Mouse (Mus musculus) splenic B cell, adult 2 months (primary cell): Measurements from ENCODE around the gene Lpar3.

ENCODE experiments used
- DNase-seq: peaks from one replicate; pipeline ENCODE4 v3.0.0-alpha.2; 2011; ENCODE audit warnings: low read depth, low spot score
- H3K27me3 ChIP-seq: 2 replicates; pipeline ENCODE4 v1.6.1; 2012; ENCODE audit warnings: mild to moderate bottlenecking, low read length, moderate library complexity, mixed read lengths; ENCODE audit not compliant: control insufficient read depth, poor library complexity, insufficient read depth, severe bottlenecking
- H3K36me3 ChIP-seq: 2 replicates; pipeline ENCODE4 v1.6.1; 2012; ENCODE audit warnings: mild to moderate bottlenecking, low read length, moderate library complexity, mixed read lengths; ENCODE audit not compliant: control insufficient read depth, poor library complexity, insufficient read depth, severe bottlenecking

The Lpar3 gene

DNA sequence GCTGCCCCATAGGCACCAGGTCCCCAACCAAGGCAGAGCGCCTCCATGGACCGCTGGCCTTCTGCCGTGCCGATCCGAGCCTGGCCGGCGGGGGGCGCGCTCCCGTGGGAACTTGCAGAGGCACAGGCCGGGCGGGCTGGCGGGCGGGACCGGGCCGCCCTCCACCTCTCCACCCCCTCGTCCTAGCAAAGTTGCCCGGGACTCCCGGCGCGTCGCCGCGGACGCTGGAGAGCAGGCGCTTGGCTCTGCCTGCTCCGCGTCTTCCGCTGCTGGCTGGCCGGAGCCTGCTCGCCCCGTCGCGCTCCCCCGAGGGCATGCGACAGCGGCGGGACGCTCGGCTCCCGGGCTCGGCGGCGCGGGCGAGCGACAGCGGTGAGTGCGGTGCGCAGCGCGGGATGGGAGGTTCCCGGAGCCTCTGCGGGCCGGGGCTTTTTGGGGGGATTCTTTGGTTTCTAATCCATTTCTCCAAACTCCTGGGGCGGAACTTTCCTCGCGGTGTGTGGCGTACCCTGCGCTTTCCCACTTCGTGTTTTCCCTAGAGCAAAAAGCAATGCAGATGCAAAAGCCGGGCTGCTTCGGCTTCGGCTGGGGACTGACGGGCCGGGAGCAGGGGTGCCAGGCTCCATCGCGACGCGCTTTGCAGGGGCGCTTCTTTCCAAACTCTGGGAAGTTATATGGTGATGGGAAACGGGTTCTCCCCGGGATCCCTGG lies at the start of gene Lpar3:
Gene Lpar3, plus strand, starts transcription at position 188 of the 711 bp plus-strand sequence.
- no peaks in the 10 kb centered on the region for H3K36me3 ChIP-seq
- no peaks in the 10 kb centered on the region; the same call in 1 of the 2 replicates for H3K27me3 ChIP-seq
- DNase-seq, result peak; percentile 57

DNA sequence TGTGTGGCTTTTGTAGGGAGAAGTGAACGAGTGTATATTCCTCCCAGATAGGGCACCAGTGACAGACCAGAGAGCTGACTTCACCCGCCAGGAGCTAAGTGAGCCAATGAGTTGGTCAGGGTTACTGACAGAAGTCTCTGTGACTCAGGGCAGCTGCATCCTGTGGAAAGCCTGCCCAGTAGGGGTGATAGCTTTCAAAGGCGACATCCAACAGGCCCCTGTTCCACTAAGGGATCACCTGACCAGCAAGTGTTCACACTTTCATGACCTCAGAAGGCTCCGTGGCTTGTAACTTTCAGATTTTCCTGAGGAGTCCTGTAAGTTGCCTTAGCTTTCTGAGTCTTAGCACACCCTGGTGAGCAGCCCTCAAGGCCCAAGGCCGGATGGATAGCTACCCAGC lies 47.7 kb upstream of the Lpar3 start:
- Histone ChIP-seq H3K36me3 (peaks cover 4% of the 10 kb centered on the region), H3K27me3 (no peaks in the 10 kb centered on the region)
- no peak for DNase-seq

DNA sequence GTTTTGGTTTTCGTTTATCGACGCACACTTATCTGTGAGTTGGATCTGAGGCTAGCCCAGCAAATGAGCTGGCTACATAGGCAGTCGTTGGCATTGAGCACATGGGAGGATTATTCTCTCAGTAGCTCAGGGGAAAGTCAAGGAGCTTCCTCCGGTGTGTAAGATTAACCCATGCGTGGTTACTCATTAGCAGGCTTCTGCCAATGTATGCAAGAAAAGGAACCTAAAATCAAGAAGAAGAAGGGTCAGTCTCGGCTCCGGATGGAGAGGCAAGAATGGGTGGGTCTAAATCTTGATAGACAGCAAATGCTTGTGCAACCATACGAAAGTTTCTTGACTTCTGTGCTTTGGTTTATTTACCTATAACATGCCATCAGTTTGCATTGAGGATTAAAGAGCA lies 46.5 kb upstream of the Lpar3 start:
- H3K36me3 ChIP-seq, result peaks cover 4% of the 10 kb centered on the region
- H3K27me3 ChIP-seq, result no peaks in the 10 kb centered on the region
- no peak for DNase-seq

DNA sequence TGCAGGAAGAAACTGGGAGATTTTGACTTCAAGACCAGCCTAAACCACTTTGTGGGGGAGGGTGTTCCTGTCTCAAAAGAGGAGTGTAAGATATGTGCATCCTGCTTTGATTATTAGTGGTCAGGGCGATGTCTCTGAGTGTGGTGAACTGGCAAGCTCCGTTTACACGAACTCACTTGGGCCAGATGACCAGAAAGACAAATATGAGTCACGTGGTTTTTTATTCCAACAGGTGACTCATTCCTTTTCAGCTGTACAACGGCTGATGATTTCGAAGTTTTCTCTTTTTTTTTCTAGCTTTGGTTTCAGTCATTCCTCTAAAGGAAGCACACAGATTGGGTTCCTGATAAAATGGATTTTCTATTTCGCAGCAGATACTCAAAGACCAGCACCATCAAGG lies 43.5 kb upstream of the Lpar3 start:
- Histone ChIP-seq H3K27me3 (no peaks in the 10 kb centered on the region), H3K36me3 (peaks cover 2% of the 10 kb centered on the region)

DNA sequence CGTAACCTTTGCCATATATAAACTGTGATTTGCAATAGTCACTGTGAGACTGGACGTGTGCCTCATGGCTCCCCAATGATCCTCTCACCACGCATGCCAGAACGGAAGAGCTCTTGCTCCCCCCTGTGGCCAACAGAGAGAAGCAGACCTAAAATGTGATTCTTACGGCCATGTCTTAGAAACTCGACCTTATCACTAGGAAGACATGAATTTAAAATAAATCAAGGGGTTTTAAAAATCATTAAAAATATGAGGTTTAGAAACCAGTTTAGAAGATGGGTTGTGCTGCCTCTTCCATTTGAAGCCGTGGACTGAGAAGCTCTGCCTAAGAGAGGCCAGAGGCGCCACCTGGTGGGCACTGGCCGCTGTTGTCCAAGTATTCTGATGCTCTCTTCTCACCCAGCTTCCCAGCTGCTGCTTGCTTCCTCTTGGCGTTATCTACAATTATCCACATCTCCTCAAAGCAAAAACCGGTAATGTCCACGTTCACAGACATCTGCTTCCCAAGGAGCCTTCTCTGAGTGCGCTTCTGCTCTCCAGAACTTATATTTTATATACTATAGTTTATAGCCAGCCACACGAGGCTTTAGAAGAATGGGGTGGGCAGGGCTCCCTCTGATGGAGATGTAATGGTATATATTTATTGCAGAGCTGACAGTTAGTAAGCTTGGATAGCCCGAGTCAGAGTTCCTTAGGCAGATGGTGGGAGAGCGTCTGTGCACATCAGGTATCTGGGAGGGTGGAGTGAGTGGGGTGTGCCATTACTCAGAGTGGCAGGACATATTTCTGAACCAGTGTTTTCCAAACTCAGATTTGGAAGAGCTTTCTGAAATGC lies 42.8 kb upstream of the Lpar3 start:
- no peaks in the 10 kb centered on the region for H3K27me3 ChIP-seq
- peak; percentile 87 for DNase-seq
- peaks cover 2% of the 10 kb centered on the region for H3K36me3 ChIP-seq

More for the DNA sequence above, 43.5 kb upstream of the Lpar3 start:
- DNase-seq, result no peak

DNA sequence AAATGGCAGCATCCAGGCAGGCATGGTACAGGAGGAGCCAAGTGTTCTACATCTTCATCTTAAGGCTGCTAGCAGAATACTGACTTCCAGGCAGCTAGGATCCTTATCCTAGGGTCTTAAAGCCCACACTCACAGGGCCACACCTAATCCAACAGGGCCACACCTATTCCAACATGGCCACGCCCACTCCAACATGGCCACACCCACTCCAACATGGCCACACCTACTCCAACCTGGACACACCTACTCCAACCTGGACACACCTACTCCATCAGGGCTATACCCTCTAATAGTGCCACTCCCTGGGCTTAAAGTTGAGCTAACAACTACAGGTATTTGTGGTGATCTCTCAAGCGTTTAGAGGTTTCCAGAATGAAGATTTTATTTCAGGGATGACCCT lies 40.4 kb upstream of the Lpar3 start:
- Histone ChIP-seq H3K27me3 (no peaks in the 10 kb centered on the region), H3K36me3 (peaks cover 2% of the 10 kb centered on the region)
- peak; percentile 32 for DNase-seq

DNA sequence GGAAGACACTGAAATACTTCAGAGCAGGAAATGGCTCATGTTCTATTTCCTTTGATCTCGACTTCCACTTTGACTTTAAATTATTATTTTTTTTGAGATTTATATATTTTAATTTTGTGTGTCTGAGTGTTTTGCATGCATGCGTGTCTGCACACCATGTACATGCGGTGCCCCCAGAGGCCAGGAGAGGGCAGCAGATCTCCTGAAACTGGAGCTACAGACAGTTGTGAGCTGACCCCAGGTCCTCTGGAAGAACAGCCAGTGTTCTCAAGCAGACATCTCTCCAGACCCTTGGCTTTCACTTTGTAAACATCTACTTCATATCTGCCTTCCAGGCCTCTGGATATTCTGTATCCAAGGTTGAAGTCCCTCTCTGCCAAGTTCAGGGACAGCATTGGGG lies 39.8 kb upstream of the Lpar3 start:
- peaks cover 2% of the 10 kb centered on the region for H3K36me3 ChIP-seq
- DNase-seq, result peak; percentile 76
- H3K27me3 ChIP-seq, result no peaks in the 10 kb centered on the region

DNA sequence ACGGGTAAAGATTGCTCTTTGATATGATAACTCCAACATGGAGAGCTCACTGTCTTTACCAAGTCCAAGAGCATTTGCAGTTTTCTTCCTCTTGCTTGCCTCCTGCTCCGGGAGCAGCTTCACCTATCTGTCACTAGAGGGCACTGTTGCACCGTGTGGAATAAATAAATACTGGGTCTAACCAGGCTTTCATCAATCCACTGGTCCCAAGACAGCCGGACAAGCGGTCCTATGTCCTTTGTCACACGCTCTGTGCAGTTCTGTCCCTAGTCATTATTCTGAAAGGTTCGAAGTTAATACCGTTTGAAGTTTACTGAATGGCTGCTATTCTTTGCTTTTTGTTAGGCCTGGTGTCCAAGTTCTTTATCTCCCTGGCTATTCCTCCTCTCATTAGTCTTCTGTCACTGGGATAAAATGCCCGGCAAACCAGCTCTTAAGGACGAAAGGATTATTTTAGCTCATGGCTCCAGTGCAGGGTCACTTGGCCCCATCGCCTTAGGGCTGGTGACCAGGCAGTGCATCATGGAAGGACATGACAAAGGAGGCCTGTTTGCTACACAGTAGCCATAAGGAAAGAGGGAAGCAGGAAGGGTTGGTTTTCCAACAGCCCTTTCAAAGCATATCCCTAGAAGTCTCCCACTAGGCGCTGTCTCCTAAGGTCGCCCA lies 35.6 kb upstream of the Lpar3 start:
- Histone ChIP-seq H3K36me3 (no peaks in the 10 kb centered on the region; the same call in 1 of the 2 replicates), H3K27me3 (no peaks in the 10 kb centered on the region)
- DNase-seq, result peak; percentile 80

DNA sequence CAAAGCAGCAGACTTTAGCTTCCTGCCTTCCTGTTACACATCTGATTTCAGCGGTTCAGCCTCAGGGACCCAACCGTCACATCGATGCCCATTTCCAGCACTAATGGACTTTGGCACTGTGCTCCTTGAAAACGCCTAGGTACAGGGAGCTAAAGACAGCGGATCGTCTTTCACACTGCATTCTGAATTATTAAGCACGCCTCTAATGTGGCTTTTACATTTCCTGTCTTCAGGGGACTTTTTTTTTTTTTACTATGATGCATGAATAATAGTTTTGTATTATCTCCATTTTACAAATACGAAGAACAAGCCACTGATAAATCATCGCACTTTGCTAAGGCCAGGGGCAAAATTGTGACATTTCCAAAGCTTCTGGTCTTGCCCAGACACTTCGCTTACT lies 34.7 kb upstream of the Lpar3 start:
- Histone ChIP-seq H3K27me3 (no peaks in the 10 kb centered on the region), H3K36me3 (no peaks in the 10 kb centered on the region; the same call in 1 of the 2 replicates)
- DNase-seq, result no peak

DNA sequence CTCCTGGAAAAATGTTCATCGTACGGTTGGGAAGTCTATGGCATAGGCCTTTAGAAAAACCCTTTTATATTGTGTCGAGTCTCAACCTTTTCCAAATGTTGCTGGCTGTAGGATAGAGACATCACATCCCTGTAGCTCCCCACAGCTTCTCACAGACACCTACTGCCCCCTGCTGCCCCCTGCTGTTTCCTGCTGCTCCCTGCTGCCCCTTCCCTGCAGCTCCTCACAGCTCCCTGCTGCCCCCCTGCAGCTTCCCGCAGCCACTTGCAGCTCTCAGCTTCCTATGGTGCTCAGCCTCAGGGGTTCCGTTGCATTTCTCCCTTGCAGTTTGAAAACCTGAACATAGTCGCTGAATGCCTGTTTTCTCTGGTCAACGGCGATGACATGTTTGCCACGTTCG lies 30.8 kb upstream of the Lpar3 start:
- Histone ChIP-seq H3K36me3 (no peaks in the 10 kb centered on the region; the same call in 1 of the 2 replicates), H3K27me3 (no peaks in the 10 kb centered on the region)
- peak; percentile 29 for DNase-seq

DNA sequence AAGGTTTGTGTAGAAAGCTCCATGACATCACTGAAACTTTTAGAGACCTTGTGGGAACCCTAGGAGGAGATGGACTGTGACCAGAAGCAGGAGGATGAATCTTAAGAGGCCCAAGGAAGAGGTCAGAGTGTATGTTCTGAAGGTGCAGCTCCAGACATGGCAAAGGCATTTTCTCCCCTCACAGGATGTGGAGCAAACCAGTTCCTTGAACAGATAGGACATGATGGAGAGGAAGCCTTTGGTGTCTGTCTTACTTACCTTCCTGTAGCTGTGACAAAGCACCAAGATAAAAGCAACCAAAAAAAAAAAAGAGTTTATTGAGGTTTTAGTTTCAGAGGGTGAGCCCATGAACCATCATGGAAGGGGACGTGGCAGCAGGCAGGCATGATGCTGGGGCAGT lies 28.3 kb upstream of the Lpar3 start:
- DNase-seq, result no peak
- H3K27me3 ChIP-seq, result no peaks in the 10 kb centered on the region
- no peaks in the 10 kb centered on the region for H3K36me3 ChIP-seq

DNA sequence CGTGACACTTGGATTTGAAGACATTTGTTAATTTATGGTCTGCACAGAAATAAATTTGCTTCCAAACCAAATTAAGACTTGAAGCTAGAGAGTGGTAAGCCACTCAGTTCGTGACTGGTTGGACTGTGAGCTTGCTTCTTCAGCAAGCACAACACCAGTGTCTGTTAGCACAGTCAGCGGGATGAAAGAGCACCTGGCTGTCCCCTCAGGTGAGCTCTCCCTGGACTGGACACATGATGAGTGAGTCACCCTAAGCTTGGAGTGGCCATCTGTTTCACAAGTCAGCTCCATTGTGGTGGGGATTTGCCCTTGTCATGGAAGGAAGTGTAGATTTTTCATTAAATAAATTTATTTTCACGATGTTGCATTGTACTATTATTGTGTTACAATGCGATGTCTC lies 25.6 kb upstream of the Lpar3 start:
- Histone ChIP-seq H3K36me3 (no peaks in the 10 kb centered on the region), H3K27me3 (no peaks in the 10 kb centered on the region)
- DNase-seq, result no peak

DNA sequence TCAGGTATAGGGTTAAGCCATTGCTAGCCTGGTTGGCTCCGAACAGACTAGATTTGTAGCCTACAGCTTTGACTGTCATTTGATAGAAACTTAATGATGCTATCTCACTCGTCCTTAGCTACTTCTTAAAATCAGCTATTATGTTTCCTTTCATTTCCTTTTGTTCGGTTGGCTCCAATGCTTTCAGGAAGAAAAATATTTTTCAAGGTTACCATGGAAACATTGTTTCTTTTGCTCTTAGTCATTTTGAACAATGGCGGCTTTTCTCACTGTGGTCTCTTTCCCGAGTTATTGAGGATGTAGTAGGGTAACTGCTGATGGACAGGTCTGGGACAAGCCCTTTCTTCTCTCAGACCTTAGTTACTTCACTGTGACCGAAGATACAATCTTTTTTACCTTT lies 24.5 kb upstream of the Lpar3 start:
- no peak for DNase-seq
- H3K36me3 ChIP-seq, result no peaks in the 10 kb centered on the region
- no peaks in the 10 kb centered on the region for H3K27me3 ChIP-seq

DNA sequence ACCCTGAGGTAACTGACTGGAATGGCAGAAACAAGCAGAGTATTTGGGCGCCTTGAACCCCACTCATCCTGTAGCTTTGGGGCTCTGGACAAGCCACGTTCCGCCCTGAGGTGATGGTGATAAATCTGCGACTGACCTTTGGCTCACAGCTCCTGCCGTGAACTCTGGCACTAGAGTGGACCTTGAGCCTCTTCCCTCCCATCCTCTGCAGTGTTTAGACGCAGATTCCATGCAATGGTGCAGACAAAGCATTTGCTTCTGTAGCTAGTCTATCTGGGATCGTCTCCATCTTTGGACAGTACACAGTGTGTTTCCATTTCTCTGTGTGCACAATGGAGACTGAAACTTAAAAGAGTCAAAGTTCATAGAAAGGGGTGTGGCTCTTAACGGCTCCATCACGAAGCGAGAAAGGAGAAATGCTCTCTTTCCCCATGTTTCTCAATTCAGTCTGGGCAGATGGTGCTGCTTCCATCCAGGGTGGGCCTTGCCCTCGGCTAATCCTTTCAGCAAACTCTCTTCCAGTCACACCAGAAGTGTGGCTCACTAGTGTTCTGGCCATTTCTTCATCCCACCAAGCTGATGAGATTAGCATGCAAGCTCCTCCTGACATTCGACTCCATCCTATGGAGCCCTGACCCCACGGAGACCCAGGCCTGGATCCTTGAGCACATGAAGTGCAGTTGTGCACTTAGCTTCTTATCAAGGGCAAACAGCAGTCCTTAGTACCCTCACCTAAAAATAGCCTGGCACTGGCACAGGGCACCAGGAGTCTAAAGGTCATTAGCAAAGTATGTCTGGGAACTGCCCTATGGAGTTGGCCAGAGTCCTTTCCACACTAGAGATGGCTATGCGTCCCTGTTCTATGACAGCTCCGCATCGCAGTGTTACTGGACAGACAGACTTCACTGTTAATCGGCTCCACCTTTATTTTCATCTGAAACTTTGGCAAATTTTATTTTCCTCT lies 23.7 kb upstream of the Lpar3 start:
- H3K36me3 ChIP-seq, result no peaks in the 10 kb centered on the region
- H3K27me3 ChIP-seq, result no peaks in the 10 kb centered on the region
- DNase-seq, result no peak
